Mouse (Mus musculus) megakaryocyte progenitor cell, adult 5-6 weeks (primary cell): Measurements from ENCODE around the gene Gpatch2. TPM values are rescaled to one million over a fixed set of nuclear protein-coding genes. Genes with fewer than 3 reads are reported as not detected.

Experiments used
- ATAC-seq: replicated peaks from 2 replicates; pipeline ENCODE4 v1.8.0; 2016; ENCODE audit warnings: mild to moderate bottlenecking, moderate TSS enrichment, inconsistent platforms; ENCODE audit not compliant: poor library complexity
- total RNA-seq, 2 experiments: library from RNA; stranded (forward) in 1 of 2; stranded (reverse) in 1 of 2; fragments of 157-497, 149-512 nt in 1 of 2; fragments of 200-1000 nt in 1 of 2; gene quantifications; 2 replicates each; pipeline versions ENCODE4 v1.2.3 to v1.2.4; 2015 to 2017

Gene Gpatch2
- total RNA-seq (2015) (9.5 and 9.7 TPM in 2 replicates), total RNA-seq (2017) (21.5 and 29.6 TPM in 2 replicates)

GRCm38 (mm10) chr1:187215181-187216116, at the start of gene Gpatch2, which contains the start of gene Spata17:
TSS of gene Gpatch2 (plus strand) at chr1:187215508.
TSS of gene Spata17 (minus strand) at chr1:187215465.
- peak; percentile 91 for ATAC-seq

GRCm38 (mm10) chr1:187169646-187170045, 45.7 kb upstream of the Gpatch2 start:
- no peak for ATAC-seq

DNA sequence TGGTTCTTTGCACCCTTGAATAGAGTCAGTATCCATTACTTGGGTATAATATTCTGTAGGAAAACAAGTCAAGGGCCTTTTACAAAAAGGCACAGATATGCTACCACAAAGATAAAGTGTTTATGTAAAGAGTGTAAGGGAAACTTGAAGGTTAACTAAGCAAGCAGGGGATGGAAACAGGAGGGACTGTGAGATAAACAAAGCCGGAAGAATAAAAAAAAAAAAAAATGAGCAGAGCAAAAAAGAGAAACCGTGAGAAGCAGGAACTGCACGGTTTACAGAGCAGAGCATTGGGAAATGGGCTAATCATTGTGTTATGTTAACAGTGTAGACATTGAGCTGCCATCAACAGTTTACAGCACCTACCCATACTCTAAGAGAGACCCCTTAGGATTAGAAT, 44.9 kb upstream of the Gpatch2 start:
- no peak for ATAC-seq

GRCm38 (mm10) chr1:187175991-187176390, 39.3 kb upstream of the Gpatch2 start:
- no peak for ATAC-seq

DNA sequence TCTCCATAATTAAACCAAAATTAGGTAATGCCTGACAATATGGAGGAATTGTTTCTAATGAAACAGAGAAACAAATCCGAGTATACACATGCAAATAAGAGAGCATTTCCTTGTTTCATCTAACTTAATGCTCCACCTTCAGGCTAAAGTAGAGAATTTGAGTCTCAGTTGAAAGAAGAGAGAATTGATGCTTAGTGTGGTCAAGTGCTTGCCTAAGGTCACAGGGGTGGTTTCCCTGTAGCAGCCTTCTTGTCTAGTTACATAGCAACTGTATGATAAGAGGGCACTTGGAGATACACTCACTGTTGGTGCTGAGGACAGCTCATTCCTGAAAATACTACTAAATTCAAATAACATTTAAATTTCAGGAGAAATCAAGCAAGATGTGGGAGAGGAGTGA, 36.8 kb upstream of the Gpatch2 start:
- no peak for ATAC-seq

- ATAC-seq = no peak
Observed at GRCm38 (mm10) chr1:187205506-187205905, 9.8 kb upstream of the Gpatch2 start.

DNA sequence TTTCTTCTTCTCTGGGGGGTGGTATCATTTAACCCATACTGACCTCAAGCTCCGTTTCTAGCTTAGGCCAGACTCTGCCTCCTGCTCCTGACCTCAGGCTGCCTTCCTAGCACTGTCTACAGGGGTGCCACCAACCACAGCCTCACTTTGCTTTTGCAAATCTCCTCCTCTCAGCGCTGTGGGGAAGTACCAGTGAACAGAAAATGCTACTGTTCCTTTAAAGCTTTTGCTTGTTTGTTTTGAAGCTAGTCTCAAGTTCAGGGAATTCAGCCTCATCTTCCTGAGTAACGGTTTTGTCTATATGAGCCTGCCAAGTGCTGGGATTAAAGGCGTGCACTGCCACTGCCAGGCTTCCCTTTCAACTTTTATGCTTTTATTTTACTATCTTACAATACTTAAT, 5.8 kb upstream of the Gpatch2 start:
- ATAC-seq = no peak

GRCm38 (mm10) chr1:187210736-187211135, 4.6 kb upstream of the Gpatch2 start:
- no peak for ATAC-seq

GRCm38 (mm10) chr1:187216620-187217410, 1.5 kb downstream of the Gpatch2 start:
- ATAC-seq = peak; percentile 57

DNA sequence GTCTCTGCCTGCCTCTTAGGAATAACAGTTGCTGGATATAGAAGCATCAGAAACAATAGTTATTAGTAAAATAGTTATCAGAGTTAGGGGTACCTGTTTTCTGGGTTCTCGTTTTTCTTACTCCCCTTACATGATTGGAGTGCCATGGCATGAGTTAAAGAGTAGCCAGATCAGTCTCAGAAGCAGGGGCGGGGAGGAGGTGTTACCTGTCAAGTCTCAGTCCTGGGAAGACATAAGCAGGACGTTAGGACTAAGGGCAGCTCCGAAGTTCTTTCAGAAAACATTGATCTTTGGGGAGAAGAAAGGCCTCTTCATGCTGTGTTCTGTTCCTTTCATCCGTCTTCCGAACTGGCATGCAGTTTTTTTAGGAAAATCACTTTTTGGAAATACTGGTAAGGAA, 5.4 kb downstream of the Gpatch2 start:
- no peak for ATAC-seq

- peak; percentile 52 for ATAC-seq
Observed at GRCm38 (mm10) chr1:187226328-187227025, 11.2 kb downstream of the Gpatch2 start.

DNA sequence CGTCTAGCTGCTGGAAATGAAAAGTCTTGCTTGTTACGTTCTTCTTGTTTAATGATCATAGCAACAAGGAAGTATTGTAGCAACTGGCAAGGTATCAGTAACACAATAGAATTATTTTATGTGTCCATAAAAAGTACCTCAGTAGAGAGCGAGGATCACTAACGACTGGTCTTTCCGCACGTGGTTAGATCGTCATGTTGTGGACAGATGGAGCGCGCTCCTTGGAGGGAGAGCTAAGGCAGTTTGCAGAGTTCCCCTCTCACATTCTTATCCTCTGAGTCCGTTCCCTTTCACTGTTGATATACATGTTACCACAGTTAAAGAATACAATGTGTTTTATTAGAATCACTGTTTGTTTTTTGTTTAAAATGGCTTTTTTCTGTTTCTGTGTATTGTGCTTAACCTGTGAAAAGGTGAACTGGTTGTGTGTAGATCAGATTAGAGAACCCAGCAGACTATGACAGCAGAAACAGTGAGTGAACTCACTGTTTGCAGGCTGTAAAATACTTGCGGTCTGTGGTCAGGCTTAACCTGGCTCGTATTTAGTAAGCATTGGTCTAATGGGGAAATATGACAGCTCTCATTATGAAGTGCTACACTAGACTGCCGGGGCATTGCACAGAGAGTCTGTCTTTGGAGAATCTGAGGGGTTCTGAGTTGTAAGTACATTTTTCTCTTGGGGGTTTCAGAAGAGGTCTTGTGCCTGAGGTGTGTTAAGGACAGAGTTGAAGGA, 13.3 kb downstream of the Gpatch2 start:
- ATAC-seq = peak; percentile 82

DNA sequence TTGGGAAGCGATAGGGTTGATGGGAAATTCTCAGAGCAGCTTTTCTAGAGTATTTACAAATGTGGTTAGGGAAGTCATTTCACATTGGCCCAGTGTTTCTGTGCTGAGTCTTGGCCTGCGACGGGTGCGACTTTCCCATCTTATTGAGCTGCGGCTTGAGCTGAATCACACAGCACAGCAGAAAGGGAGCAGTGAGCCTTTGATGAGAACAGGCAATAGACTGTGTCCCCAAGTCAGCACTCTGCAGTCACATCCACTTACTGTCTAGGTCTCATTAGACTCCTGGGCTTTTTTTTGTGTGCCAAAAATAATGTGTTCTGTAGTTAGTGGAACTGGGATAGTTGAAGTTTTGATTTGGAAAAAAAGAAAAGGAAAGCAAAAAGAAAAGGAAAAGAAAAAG, 14.9 kb downstream of the Gpatch2 start:
- no peak for ATAC-seq

GRCm38 (mm10) chr1:187232196-187232955, 17.1 kb downstream of the Gpatch2 start:
- no peak for ATAC-seq

- no peak for ATAC-seq
Observed at GRCm38 (mm10) chr1:187232996-187233615, 17.8 kb downstream of the Gpatch2 start.

DNA sequence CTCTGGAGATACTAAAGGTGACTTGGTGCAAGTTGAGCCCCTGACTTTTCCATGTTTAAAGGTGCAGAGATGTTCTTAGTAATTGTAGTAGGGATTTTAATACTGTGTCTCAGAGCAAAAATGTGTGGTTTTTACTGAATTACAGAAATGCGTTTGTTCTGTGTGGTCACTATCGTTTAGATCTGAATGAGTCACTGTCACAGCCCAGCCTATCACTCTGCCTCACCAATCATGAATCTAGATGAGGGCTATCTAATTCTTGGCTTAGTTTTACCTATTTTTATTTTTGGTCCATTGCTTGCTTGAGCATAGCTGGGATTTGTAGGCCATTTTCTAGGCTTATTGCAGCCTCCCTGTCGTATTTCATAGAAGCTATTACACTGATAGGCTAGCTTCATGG, 19.9 kb downstream of the Gpatch2 start:
- no peak for ATAC-seq

DNA sequence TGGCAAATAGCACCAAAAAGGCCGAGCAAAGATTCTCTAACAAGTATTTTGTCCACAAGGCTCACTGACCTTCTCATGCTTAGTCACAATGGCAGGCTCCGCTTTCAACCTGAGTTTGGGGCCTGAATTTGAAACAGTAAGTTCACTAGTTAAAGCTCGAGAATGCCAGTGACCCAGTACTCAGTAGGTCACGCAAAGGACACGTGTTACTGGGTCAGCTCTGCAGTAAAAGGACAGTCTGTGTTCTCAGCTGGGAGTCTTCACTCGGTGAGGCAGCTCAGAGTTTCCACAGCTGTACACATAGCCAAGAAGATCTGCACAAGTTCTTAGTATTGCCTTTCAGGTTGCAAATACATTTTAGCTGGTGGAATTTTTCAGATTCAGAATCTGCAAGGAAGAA, 21.0 kb downstream of the Gpatch2 start:
- no peak for ATAC-seq

DNA sequence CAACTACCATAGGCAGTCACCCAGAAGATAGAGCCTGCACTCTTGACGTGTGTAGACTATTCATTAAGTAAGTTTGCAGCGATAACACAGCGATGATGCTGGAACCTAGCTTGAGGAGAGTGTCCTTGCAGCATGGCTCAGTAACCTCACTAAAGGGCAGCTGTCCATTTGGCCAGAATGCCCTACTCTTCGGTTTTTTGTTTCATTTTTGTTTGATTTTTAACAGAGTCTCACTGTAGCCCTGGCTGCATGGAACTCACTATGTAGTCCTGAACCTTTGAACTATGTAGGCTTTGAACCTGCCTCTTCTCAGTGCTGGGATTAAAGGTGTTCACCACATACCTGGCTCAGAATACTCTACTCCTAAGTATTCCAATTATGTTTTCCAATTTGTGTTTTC, 22.8 kb downstream of the Gpatch2 start:
- ATAC-seq = no peak

DNA sequence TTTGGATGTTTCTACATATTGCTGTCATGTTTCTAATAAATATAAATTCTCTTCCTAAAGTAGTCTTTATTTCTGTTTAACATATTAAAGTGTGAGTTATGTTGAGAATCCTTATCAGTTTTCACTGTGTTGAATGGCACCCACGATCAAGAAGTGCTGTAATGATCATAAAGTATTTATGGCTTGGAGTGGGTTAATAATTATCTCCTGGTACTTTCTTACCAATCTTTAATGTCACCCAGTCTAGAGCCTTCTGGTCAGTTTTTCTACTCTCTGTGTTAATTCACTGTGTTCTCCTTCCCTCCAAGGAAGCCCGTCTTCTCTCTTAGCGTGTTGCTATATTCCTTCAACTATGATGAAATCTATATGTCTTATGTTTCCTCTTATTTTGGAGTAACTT, 25.0 kb downstream of the Gpatch2 start:
- no peak for ATAC-seq
